Mouse (Mus musculus) forebrain, embryonic 13.5 days (tissue): ENCODE measurements around the gene Sgo1. TPM values are rescaled to one million over a fixed set of nuclear protein-coding genes. Genes with fewer than 3 reads are reported as not detected.
"Not testable (repeated sequence)": the region's sequence is repeated elsewhere in the genome, so short reads cannot be mapped to it uniquely, and the experiment has no call there.

ENCODE experiments used
- ATAC-seq: fragments of 200-750 bp; cut with Nextera tagmentation; 2 replicates; pipeline ENCODE4 v1.8.0; 2017
- H3K27ac ChIP-seq: fragments of 300-500 bp; sonication (generic); 2 replicates; pipeline ENCODE4 v1.5.1; 2015; ENCODE audit warnings: inconsistent platforms, mild to moderate bottlenecking, moderate library complexity
- H3K27me3 ChIP-seq: fragments of 300-500 bp; sonication (generic); 2 replicates; pipeline ENCODE4 v1.6.1; 2015; ENCODE audit warnings: mild to moderate bottlenecking, inconsistent platforms
- H3K36me3 ChIP-seq: fragments of 300-500 bp; sonication (generic); 2 replicates; pipeline ENCODE4 v1.6.1; 2015; ENCODE audit warnings: mild to moderate bottlenecking, inconsistent platforms; ENCODE audit not compliant: poor library complexity, severe bottlenecking
- H3K4me1 ChIP-seq: fragments of 300-500 bp; sonication (generic); 2 replicates; pipeline ENCODE4 v1.6.1; 2015; ENCODE audit warnings: inconsistent platforms
- H3K4me2 ChIP-seq: fragments of 300-500 bp; sonication (generic); 2 replicates; pipeline ENCODE4 v1.6.1; 2015; ENCODE audit warnings: inconsistent platforms, mild to moderate bottlenecking, moderate library complexity
- H3K4me3 ChIP-seq: fragments of 300-500 bp; sonication (generic); 2 replicates; pipeline ENCODE4 v1.5.1; 2015; ENCODE audit warnings: mild to moderate bottlenecking, inconsistent platforms
- H3K9ac ChIP-seq: fragments of 300-500 bp; sonication (generic); 2 replicates; pipeline ENCODE4 v1.6.1; 2015; ENCODE audit warnings: mild to moderate bottlenecking, inconsistent platforms
- H3K9me3 ChIP-seq: fragments of 300-500 bp; sonication (generic); replicated peaks from 2 replicates; pipeline ENCODE4 v1.6.1; 2016; ENCODE audit warnings: inconsistent platforms
- WGBS: fragments of 180-500 bp; shearing (Covaris S2); methylation state at CpG from one replicate; pipeline ENCODE4 v1.1.7; 2015; 5-methylcytosine and 5-hydroxymethylcytosine counted together
- polyA plus RNA-seq: library from polyadenylated mRNA; unstranded; fragments of >200 nt; fragmentation: Nextera tagmentation; extraction: Ambion mirVana; gene quantifications from 2 replicates; pipeline ENCODE4 v1.2.1, GENCODE M21; 2015

Gene Sgo1
- polyA plus RNA-seq, 1 experiment from 2014 or later, result 48.5 TPM

DNA sequence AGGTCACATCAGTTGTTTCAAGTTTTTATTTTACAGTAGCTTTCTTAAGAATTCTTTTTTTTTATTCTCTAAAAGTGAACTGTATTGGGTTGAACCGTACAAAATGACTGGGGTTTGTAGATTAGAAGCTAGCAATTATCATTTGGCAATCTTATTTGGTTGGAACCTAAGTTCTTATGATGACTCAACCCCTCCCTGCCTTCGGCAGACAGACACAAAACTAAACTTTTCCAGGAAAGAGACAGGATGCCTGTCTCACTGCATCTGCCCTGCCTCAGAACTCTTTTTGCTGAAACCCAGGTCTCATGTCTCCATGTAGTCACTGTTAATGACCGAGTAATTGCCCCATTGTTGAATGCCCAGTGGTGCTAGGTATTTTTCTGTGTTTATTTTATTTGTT is 24.9 kb downstream of the Sgo1 start:
- no peak overlapping the region for H3K4me2 ChIP-seq
- no peak overlapping the region for H3K9ac ChIP-seq
- H3K4me1 ChIP-seq, result peaks cover 18% of the 10 kb centered on the region
- no peak for ATAC-seq
- H3K36me3 ChIP-seq, result peaks cover 43% of the 10 kb centered on the region
- no peaks in the 10 kb centered on the region for H3K27me3 ChIP-seq
- WGBS, result 86% methylated on average over 3 of the region's 3 CpGs
- H3K9me3 ChIP-seq, result no peaks in the 10 kb centered on the region
- no peak overlapping the region for H3K27ac ChIP-seq
- H3K4me3 ChIP-seq, result no peak overlapping the region

DNA sequence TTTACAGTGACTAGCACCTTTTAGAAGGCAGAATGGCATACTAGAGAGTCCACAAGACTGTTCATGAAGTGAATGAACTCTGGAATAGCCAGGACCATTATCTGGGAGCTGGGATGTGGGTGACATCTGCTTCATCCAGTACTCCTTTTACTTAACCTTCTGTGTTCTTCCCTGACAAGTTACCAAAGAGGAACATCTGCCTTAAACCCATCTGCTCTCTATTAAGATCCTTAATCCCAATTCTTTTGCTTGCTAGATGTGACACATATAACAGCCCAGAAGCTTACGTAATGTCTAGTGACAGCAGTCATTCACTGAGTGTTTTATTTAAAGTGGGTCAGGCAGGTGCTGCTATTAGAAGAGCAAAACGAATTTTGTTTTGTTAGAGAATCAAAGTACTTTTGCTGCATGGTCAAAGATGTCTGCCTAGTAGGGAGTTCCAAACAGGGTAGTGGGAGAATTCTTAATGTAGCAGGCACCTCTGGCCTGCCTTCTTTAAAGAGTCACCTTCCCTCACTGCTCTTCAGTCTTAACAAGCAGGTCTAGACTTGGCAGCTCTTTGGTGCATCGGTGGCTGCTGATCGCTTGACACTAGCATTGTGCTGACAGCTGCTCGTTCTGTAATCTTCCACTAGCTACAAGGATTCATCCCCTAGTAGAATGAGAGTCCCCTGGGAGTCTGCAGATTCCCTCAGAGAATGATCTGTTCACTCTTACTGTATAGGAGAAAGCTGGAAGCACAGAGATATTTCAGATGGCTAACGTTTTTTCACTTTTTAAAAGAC is 27.9 kb downstream of the Sgo1 start:
- no peaks in the 10 kb centered on the region for H3K9me3 ChIP-seq
- peaks cover 20% of the 10 kb centered on the region; the same call in 1 of the 2 replicates for H3K36me3 ChIP-seq
- no peaks in the 10 kb centered on the region for H3K27me3 ChIP-seq
- H3K4me1 ChIP-seq, result peaks cover 28% of the 10 kb centered on the region
- H3K9ac ChIP-seq, result no peak overlapping the region
- no peak overlapping the region for H3K4me3 ChIP-seq
- no peak overlapping the region for H3K27ac ChIP-seq
- H3K4me2 ChIP-seq, result no peak overlapping the region
- ATAC-seq, result no peak
- 61% methylated on average over 6 of the region's 6 CpGs for WGBS

DNA sequence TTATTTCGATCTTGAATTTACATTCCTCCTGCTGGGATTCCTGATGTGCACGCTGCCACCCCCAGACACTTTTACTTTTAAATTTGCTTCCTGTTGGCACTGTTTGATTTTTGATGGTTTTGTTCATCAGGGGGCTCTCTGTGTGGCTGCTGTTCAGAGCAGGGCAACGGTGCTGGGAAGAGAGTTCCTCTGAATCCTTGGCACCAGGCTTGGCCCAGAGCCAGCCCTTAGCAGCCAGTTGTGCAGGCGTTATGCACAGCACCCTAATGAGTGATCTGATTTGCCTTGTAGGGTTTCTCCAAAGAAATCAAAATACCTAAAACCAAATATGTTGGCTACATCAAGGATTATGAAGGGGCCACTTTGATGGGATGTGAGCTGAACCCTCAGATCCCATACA is 29.4 kb downstream of the Sgo1 start:
- 21% methylated on average over 4 of the region's 4 CpGs for WGBS
- peak; percentile 82 for ATAC-seq
- no peak overlapping the region for H3K4me3 ChIP-seq
- H3K27me3 ChIP-seq, result no peaks in the 10 kb centered on the region
- no peaks in the 10 kb centered on the region for H3K9me3 ChIP-seq
- H3K27ac ChIP-seq, result no peak overlapping the region
- H3K4me1 ChIP-seq, result peaks cover 19% of the 10 kb centered on the region
- H3K4me2 ChIP-seq, result no peak overlapping the region
- H3K9ac ChIP-seq, result no peak overlapping the region
- peaks cover 32% of the 10 kb centered on the region for H3K36me3 ChIP-seq

DNA sequence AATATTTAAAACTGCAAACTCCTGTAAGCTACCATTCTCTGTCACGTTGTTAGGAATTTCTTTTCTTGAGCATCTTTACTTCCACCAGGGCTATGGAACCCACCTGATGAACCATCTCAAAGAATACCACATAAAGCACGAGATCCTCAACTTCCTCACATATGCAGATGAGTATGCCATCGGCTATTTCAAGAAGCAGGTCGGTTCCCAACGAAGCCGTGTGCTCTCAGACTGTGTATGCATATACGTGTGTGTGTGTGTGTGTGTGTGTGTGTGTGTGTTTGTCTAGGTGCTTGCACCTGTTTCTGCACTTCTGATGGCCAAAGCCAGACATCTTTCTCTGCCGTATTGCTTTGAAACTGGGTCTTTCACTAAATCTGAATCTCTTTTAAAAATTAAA is 29.9 kb downstream of the Sgo1 start:
- 0 out of 2 replicates have a peak, but pooled peaks have one; percentile 23 for ATAC-seq
- Histone ChIP-seq H3K4me1 (peaks cover 18% of the 10 kb centered on the region), H3K4me2 (no peak overlapping the region), H3K36me3 (peaks cover 38% of the 10 kb centered on the region), H3K27ac (no peak overlapping the region), H3K9ac (no peak overlapping the region), H3K27me3 (no peaks in the 10 kb centered on the region), H3K9me3 (no peaks in the 10 kb centered on the region), H3K4me3 (no peak overlapping the region)
- WGBS, result 56% methylated on average over 8 of the region's 8 CpGs

DNA sequence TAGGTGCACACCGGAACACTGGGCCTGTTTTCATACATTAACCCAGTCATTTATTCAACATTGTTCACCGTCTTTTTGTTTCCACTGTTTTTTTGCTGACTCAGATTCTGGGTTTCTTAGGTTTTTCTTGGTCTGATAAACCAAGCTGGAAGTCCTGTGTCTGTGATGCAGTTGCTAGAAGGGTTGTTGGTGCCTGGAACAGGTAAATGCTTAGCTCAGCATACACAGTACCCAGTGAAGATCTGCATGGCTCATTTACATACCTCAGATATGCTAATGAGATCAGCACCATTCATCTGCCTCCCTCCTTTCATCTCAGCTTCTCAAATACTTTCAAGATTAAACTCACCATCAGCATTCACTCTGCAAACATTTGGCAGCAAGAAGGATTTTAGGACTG is 30.5 kb downstream of the Sgo1 start:
- 58% methylated on average over 2 of the region's 2 CpGs for WGBS
- peak; percentile 68 for ATAC-seq

DNA sequence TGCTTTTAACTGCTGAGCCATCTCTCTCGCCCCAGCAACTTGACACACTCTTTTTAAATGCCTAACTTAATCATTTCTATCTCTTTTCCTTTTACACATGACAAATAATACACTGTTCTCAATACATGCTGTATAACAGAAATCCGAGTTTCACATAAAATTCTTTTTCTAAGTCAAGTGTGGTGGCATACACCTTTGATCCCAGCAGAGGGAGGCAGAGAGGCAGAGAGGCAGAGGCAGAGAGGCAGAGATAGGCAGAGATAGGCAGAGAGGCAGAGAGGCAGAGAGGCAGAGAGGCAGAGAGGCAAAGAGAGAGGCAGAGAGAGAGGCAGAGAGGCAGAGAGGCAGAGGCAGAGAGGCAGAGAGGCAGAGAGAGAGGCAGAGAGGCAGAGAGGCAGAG is 31.7 kb downstream of the Sgo1 start:
- not testable (repeated sequence) for H3K4me2 ChIP-seq, H3K9ac ChIP-seq, H3K9me3 ChIP-seq, H3K4me3 ChIP-seq, ATAC-seq, H3K27me3 ChIP-seq, H3K27ac ChIP-seq
- peaks cover 54% of the 10 kb centered on the region for H3K36me3 ChIP-seq
- WGBS, result 66% methylated on average over 2 of the region's 2 CpGs
- peaks cover 18% of the 10 kb centered on the region for H3K4me1 ChIP-seq

More for the DNA sequence above, 30.5 kb downstream of the Sgo1 start:
- H3K27me3 ChIP-seq, result no peaks in the 10 kb centered on the region
- H3K9me3 ChIP-seq, result no peaks in the 10 kb centered on the region
- peaks cover 18% of the 10 kb centered on the region for H3K4me1 ChIP-seq
- H3K27ac ChIP-seq, result no peak overlapping the region
- H3K4me3 ChIP-seq, result no peak overlapping the region
- no peak overlapping the region for H3K4me2 ChIP-seq
- no peak overlapping the region for H3K9ac ChIP-seq
- peaks cover 43% of the 10 kb centered on the region for H3K36me3 ChIP-seq

DNA sequence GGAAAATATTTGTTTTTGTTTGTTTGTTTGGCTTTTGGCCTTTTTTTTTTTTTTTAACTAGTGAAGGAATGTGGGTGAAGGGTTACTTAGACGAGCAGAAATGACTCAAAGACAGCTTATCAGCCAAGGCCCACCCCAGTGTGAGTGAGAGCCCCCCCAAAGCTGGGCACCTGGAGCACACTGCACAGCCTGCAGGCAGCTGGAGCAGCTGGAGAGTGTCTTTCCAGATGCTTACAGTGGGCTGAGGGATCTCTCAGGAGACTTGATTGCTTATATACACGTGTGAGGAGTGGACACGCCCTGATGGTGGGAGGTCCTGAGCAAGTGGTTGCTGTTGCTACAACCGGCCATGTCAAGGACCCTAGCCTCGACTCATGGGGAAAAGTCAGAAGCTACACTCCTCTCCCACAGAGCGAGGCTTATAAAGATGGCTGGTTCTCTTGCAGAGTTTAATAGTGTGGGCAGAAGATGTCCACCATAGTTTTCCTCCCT is 32.7 kb downstream of the Sgo1 start:
- H3K27me3 ChIP-seq, result no peaks in the 10 kb centered on the region
- peaks cover 50% of the 10 kb centered on the region for H3K36me3 ChIP-seq
- no peak overlapping the region for H3K9ac ChIP-seq
- H3K27ac ChIP-seq, result no peak overlapping the region
- no peak for ATAC-seq
- no peak overlapping the region for H3K4me2 ChIP-seq
- H3K4me3 ChIP-seq, result no peak overlapping the region
- 78% methylated on average over 6 of the region's 6 CpGs for WGBS
- peaks cover 18% of the 10 kb centered on the region for H3K4me1 ChIP-seq
- no peaks in the 10 kb centered on the region for H3K9me3 ChIP-seq

DNA sequence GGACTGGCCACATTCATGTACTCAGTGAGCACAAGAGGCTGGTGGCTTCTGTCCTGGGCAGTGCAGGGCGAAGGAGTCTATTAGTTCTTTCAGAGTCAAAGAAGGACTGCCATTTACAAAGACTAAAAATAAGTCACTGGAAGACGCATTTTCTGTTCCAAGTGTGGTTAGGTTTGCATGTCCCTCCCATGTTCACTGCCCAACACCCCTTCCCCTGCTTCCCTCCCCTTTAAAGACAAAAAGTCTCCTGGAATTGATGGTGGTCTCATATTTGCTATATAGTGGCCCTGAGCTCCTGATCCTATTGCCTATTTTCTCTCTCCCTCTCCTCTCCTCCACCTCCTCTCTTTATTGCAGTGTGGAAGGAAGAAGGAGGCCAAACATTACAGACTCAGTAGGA is 33.2 kb downstream of the Sgo1 start:
- peaks cover 18% of the 10 kb centered on the region for H3K4me1 ChIP-seq
- H3K9ac ChIP-seq, result no peak overlapping the region
- no peaks in the 10 kb centered on the region for H3K27me3 ChIP-seq
- no peaks in the 10 kb centered on the region for H3K9me3 ChIP-seq
- no peak for ATAC-seq
- 94% methylated on average over 2 of the region's 2 CpGs for WGBS
- H3K36me3 ChIP-seq, result peaks cover 47% of the 10 kb centered on the region
- H3K4me2 ChIP-seq, result no peak overlapping the region
- H3K4me3 ChIP-seq, result no peak overlapping the region
- H3K27ac ChIP-seq, result no peak overlapping the region

DNA sequence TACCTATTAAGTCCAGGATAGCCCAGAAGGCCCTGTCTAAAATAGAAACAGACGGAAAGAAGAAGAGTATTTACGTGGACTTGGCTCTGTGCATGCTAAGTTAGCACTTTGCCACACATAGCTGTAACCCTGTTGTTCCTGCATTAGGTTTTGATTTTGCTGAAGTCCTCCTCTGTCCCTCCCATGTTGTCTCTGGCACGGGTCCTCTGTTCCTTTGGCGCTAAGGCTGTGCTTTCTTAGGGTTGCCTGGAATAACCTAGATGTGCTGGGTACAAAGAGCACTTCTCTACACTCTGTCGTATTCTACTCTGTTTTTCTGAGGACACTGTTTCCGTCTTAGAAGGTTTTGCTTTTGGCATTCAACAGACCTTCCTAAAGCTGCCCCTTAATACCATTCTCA is 34.1 kb downstream of the Sgo1 start:
- H3K27me3 ChIP-seq, result no peaks in the 10 kb centered on the region
- peaks cover 20% of the 10 kb centered on the region for H3K4me1 ChIP-seq
- H3K27ac ChIP-seq, result no peak overlapping the region
- H3K4me3 ChIP-seq, result no peak overlapping the region
- H3K9me3 ChIP-seq, result no peaks in the 10 kb centered on the region
- WGBS, result 90% methylated on average over 6 of the region's 6 CpGs
- ATAC-seq, result no peak
- no peak overlapping the region for H3K4me2 ChIP-seq
- peaks cover 40% of the 10 kb centered on the region for H3K36me3 ChIP-seq
- no peak overlapping the region for H3K9ac ChIP-seq

DNA sequence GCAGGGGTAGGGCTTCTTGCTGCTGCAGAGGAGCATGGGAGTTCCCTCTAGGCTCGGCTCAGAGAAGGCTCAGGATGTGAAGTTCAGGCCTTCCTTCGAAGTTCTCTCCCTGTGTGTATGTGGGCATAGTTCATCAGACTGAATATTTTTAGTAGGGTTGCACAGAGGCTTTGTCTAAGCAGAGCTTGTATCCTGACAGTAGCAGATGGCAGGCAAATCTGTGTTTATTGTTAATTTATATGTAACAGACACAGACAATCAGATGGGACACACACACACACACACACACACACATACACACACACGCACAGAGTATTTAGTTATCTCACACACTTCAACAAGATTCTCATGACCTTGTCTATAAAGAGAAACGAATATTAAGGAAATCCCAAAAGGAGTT is 34.5 kb downstream of the Sgo1 start:
- 91% methylated on average over 4 of the region's 4 CpGs for WGBS

DNA sequence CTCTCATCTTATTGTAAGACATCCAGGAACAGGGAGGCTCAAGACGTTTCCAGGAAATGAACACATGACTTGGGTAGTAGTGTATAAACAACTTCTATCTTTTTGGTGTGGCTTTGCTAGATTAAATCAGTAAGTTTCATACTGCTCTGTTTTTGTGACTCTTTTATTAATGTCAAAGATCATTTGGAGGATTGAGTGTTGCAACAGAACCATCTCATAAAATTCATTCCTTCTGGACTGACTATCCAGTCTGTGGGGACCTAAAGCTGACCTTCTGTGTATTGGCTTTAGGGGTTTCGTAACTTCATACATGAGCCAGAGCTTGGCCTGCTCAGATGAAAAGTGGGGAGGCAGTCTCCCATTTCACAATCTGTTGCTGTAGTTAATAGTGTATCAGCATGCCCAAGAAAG is 38.9 kb downstream of the Sgo1 start:
- Histone ChIP-seq H3K9ac (no peak overlapping the region), H3K27me3 (no peaks in the 10 kb centered on the region), H3K27ac (no peak overlapping the region), H3K4me1 (0 out of 2 replicates have a peak, but pooled peaks cover 2% of the 10 kb centered on the region), H3K9me3 (no peaks in the 10 kb centered on the region), H3K36me3 (peaks cover 42% of the 10 kb centered on the region), H3K4me3 (no peak overlapping the region), H3K4me2 (no peak overlapping the region)
- ATAC-seq, result no peak
- WGBS, result 74% methylated on average over 2 of the region's 2 CpGs

More for the DNA sequence above, 34.5 kb downstream of the Sgo1 start:
- H3K9me3 ChIP-seq, result no peaks in the 10 kb centered on the region
- ATAC-seq, result no peak
- H3K9ac ChIP-seq, result no peak overlapping the region
- peaks cover 15% of the 10 kb centered on the region for H3K4me1 ChIP-seq
- no peak overlapping the region for H3K4me3 ChIP-seq
- H3K4me2 ChIP-seq, result no peak overlapping the region
- H3K27me3 ChIP-seq, result no peaks in the 10 kb centered on the region
- no peak overlapping the region for H3K27ac ChIP-seq
- peaks cover 40% of the 10 kb centered on the region for H3K36me3 ChIP-seq

DNA sequence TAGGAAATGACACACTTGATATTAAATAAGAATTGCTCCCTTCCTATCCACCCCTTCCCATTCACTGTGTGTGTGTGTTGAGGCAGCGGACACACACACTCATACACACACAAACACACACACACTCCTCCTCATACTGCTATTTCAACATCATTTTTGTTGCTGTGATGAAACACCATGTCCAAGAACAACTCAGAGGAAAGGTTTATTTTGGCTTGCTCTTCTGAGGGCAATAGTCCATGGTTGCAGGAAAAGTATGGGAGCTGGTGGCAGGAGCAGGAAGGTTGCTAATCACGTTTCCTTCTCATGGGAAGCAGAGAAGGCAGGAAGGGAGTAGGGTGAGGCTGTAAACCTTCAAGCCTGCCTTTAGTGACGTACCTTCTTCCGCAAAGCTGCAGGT is 45.8 kb downstream of the Sgo1 start:
- H3K4me1 ChIP-seq, result no peaks in the 10 kb centered on the region
- WGBS, result 92% methylated on average over 4 of the region's 4 CpGs
- H3K36me3 ChIP-seq, result peaks cover 67% of the 10 kb centered on the region
- no peak overlapping the region for H3K4me3 ChIP-seq
- no peaks in the 10 kb centered on the region for H3K27me3 ChIP-seq
- H3K27ac ChIP-seq, result no peak overlapping the region
- ATAC-seq, result no peak
- H3K9me3 ChIP-seq, result no peaks in the 10 kb centered on the region
- no peak overlapping the region for H3K9ac ChIP-seq
- no peak overlapping the region for H3K4me2 ChIP-seq

DNA sequence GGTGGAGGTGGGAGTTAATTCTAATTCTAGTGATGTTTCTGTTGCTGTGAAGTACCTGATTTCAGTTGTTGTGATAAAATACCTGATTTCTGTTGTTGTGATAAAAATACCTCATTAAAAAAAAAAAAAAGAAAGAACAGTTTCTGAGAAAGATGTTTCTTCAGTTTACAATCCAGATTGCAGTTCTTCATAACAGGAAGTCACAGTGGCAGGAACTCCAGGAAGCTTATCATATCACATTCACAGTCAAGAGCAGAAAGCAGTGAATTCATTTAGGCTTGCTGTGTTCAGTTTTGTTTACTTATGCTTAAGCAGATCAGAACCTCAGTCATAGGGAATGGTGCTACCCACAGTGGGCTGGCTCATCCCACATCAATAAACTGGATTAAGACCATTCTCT is 57.8 kb downstream of the Sgo1 start:
- Histone ChIP-seq H3K4me1 (no peaks in the 10 kb centered on the region), H3K4me2 (no peak overlapping the region), H3K9ac (no peak overlapping the region), H3K9me3 (no peaks in the 10 kb centered on the region), H3K4me3 (no peak overlapping the region), H3K27ac (no peak overlapping the region), H3K36me3 (peaks cover 35% of the 10 kb centered on the region), H3K27me3 (no peaks in the 10 kb centered on the region)
- no peak for ATAC-seq
